Mouse (Mus musculus): ENCODE results near the gene Rab34. TPM values are rescaled to one million over a fixed set of nuclear protein-coding genes. Genes with fewer than 3 reads are reported as not detected.

Rab34 gene
- polyA plus RNA-seq, 1 experiment: 78.1 TPM

DNA sequence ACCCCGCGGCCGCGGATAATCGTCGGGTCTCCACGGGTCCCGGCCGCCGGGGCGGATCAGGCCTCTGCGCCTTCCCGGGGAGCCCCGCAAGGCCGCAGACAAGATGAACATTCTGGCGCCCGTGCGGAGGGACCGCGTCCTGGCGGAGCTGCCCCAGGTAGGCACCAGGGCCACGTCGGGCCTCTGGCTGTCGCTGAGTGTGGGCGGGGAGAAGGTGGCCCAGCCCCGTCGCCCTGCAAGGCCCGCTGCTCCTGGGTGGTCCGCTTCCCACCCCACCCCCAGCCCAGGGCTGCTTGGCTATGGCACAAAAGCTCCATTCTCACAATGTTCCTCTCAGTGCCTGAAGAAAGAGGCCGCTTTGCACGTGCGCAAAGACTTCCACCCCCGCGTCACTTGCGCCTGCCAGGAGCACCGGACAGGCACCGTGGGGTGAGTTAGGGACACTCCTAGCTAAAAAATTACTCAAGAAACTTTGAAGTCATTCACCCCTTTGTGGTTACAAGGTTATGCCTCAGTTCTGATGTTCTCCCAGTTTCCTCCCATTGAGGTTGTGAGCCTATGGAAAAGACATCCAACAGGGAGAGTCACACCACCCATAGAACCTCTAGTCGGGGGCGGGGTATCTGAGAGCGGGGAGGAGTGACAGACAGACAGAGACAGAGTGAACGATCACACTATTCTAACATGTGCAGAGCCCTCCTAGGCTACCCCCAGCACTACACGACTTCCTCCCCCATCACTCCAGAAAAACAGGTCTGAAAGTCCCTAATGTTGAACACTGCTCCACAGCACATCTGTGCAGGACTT is 1.2 kb downstream of the Rab34 start:
- DNase-seq: peak; percentile 85
- TF ChIP-seq CTCF (conservative IDR thresholded peaks at IDR 0.05; ENCODE audit: insufficient read depth, insufficient read length, low read depth, low read length) (no peak), POLR2A (IDR thresholded peaks at IDR 0.05; ENCODE audit: low read depth, low read length) (peak; percentile 8)

GRCm38 (mm10) chr11:78190041-78190440 is 1.8 kb downstream of the Rab34 start:
- H3K27ac ChIP-seq (ENCODE audit: insufficient read depth, low read depth, low read length): peak overlapping the region; percentile 90
- peaks cover 16% of the 10 kb centered on the region for H3K4me1 ChIP-seq (ENCODE audit: control insufficient read depth, insufficient read depth, low read length)
- H3K36me3 ChIP-seq (ENCODE audit: control insufficient read depth, insufficient read depth, low read length): no peaks in the 10 kb centered on the region
- peak; percentile 92 for DNase-seq
- H3K4me3 ChIP-seq (ENCODE audit: insufficient read depth, low read depth, low read length): peak overlapping the region; percentile 87
- TF ChIP-seq CTCF (conservative IDR thresholded peaks at IDR 0.05; ENCODE audit: insufficient read depth, insufficient read length, low read depth, low read length) (no peak), POLR2A (IDR thresholded peaks at IDR 0.05; ENCODE audit: low read depth, low read length) (no peak)
- WGBS: 32% methylated on average over 6 of the region's 6 CpGs
- no peaks in the 10 kb centered on the region for H3K27me3 ChIP-seq (replicated peaks; ENCODE audit: control insufficient read depth, insufficient read depth, low read length)

More for the DNA sequence above, 1.2 kb downstream of the Rab34 start:
- Histone ChIP-seq H3K4me3 (ENCODE audit: insufficient read depth, low read depth, low read length) (peak overlapping the region; percentile 87), H3K36me3 (ENCODE audit: control insufficient read depth, insufficient read depth, low read length) (no peaks in the 10 kb centered on the region), H3K27me3 (replicated peaks; ENCODE audit: control insufficient read depth, insufficient read depth, low read length) (no peaks in the 10 kb centered on the region), H3K4me1 (ENCODE audit: control insufficient read depth, insufficient read depth, low read length) (peaks cover 13% of the 10 kb centered on the region), H3K27ac (ENCODE audit: insufficient read depth, low read depth, low read length) (peak overlapping the region; percentile 90)
- 1% methylated on average over 42 of the region's 42 CpGs for WGBS

DNA sequence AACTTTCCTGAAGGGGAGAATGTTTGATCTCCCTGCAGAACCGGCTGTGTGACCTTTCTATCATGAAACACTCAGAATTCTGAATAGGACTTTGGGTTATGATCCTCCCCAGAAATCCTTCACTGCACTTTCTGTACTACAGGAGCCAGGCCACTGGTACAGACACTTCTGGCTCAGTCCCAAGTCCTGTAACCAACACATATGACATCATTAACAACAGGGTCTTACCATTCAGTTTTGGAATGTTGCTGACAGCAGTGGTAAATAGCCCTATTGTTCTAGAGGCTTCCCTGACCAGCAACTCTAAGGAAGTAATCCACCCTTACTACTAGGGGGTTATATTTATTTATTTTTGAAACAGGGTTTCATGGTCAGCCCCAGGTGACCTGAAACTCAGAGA is 4.9 kb downstream of the Rab34 start, which contains the start of gene Proca1:
TSS of gene Proca1 (plus strand) at position 280 of the 400 bp plus-strand sequence.
- Histone ChIP-seq H3K4me1 (ENCODE audit: control insufficient read depth, insufficient read depth, low read length) (peaks cover 16% of the 10 kb centered on the region), H3K27me3 (replicated peaks; ENCODE audit: control insufficient read depth, insufficient read depth, low read length) (no peaks in the 10 kb centered on the region), H3K4me3 (ENCODE audit: insufficient read depth, low read depth, low read length) (no peak within 1 kb of the TSS), H3K27ac (ENCODE audit: insufficient read depth, low read depth, low read length) (no peak within 1 kb of the TSS), H3K36me3 (ENCODE audit: control insufficient read depth, insufficient read depth, low read length) (no peaks in the 10 kb centered on the region)
- TF ChIP-seq POLR2A (IDR thresholded peaks at IDR 0.05; ENCODE audit: low read depth, low read length) (no peak), CTCF (conservative IDR thresholded peaks at IDR 0.05; ENCODE audit: insufficient read depth, insufficient read length, low read depth, low read length) (no peak)
- whole genome bisulfite sequencing: 50% methylated on average over 1 of the region's 1 CpGs
- no peak for DNase-seq

DNA sequence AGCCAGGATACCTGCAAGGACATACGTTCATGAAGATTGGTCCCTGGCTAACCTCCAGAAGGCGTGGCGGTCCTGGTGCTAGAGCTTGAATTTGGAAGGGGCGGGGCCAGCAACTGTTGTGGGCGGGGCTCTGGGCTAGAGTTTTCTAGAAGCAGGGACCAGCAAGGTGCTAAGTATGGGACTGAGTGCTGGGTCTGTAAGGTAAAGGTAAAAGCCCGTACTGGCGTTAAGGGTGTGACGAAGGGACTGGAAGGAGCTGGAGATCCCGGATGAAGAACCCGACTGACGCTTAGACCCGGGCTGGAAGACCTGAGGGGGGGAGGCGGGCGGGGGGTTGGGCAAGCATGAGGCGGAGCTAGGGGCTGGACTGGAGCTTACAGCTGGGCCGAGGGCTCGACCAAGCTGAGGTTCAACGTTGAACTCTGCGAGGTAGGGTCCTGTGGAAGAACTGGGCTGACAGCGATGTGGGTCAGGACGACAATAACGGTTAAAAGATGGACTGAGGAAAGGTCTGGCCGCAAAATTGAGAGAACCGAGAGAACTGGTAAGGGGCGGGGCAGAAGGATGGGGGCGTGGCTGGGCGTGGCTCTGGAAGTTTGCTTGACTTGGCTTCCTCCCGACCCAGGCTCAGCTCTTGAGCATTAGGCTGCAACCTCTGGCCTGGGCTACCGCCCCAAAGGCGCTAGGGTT is 6.3 kb downstream of the Rab34 start:
- H3K27ac ChIP-seq (ENCODE audit: insufficient read depth, low read depth, low read length): peak overlapping the region; percentile 54; the same call in 1 of the 2 replicates
- peaks cover 14% of the 10 kb centered on the region for H3K4me1 ChIP-seq (ENCODE audit: control insufficient read depth, insufficient read depth, low read length)
- TF ChIP-seq CTCF (conservative IDR thresholded peaks at IDR 0.05; ENCODE audit: insufficient read depth, insufficient read length, low read depth, low read length): no peak
- TF ChIP-seq POLR2A (IDR thresholded peaks at IDR 0.05; ENCODE audit: low read depth, low read length): peak; percentile 36
- WGBS: 3% methylated on average over 30 of the region's 30 CpGs
- DNase-seq: peak; percentile 88
- H3K4me3 ChIP-seq (ENCODE audit: insufficient read depth, low read depth, low read length): peak overlapping the region; percentile 72
- no peaks in the 10 kb centered on the region for H3K27me3 ChIP-seq (replicated peaks; ENCODE audit: control insufficient read depth, insufficient read depth, low read length)
- no peaks in the 10 kb centered on the region for H3K36me3 ChIP-seq (ENCODE audit: control insufficient read depth, insufficient read depth, low read length)

- H3K36me3 ChIP-seq (ENCODE audit: control insufficient read depth, insufficient read depth, low read length): no peaks in the 10 kb centered on the region
- TF ChIP-seq POLR2A (IDR thresholded peaks at IDR 0.05; ENCODE audit: low read depth, low read length) (no peak), CTCF (conservative IDR thresholded peaks at IDR 0.05; ENCODE audit: insufficient read depth, insufficient read length, low read depth, low read length) (no peak)
- H3K4me3 ChIP-seq (ENCODE audit: insufficient read depth, low read depth, low read length): peak overlapping the region; percentile 72; the same call in 1 of the 2 replicates
- no peak overlapping the region; the same call in 1 of the 2 replicates for H3K27ac ChIP-seq (ENCODE audit: insufficient read depth, low read depth, low read length)
- DNase-seq: no peak
- peaks cover 9% of the 10 kb centered on the region for H3K4me1 ChIP-seq (ENCODE audit: control insufficient read depth, insufficient read depth, low read length)
- WGBS: 64% methylated on average over 23 of the region's 23 CpGs
- no peaks in the 10 kb centered on the region for H3K27me3 ChIP-seq (replicated peaks; ENCODE audit: control insufficient read depth, insufficient read depth, low read length)
Measured at GRCm38 (mm10) chr11:78195101-78195863, 7.1 kb downstream of the Rab34 start.

DNA sequence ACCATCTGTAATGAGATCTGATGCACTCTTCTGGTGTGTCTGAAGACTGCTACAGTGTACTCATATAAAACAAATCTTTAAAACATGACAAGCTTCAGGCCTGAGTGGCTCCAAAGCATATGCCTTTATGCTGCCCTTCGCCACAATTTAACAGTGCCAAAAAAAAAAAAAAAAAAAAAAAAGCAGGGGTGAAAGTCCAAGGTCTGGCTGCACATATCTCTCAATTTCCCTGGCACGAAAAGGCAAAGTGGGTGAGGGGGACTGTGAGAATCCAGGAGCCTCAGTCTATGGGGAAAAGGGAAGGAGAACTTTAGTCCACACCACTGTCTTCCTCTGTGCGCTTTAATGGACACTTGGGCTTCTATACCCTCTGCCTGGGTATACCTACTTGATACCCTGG is 14.1 kb downstream of the Rab34 start:
- Histone ChIP-seq H3K4me1 (ENCODE audit: control insufficient read depth, insufficient read depth, low read length) (peaks cover 7% of the 10 kb centered on the region; the same call in 1 of the 2 replicates), H3K27ac (ENCODE audit: insufficient read depth, low read depth, low read length) (no peak overlapping the region), H3K36me3 (ENCODE audit: control insufficient read depth, insufficient read depth, low read length) (peaks cover under 1% of the 10 kb centered on the region; the same call in 1 of the 2 replicates), H3K4me3 (ENCODE audit: insufficient read depth, low read depth, low read length) (no peak overlapping the region), H3K27me3 (replicated peaks; ENCODE audit: control insufficient read depth, insufficient read depth, low read length) (no peaks in the 10 kb centered on the region)
- WGBS: 61% methylated on average over 3 of the region's 3 CpGs
- DNase-seq: peak; percentile 49
- TF ChIP-seq CTCF (conservative IDR thresholded peaks at IDR 0.05; ENCODE audit: insufficient read depth, insufficient read length, low read depth, low read length) (no peak), POLR2A (IDR thresholded peaks at IDR 0.05; ENCODE audit: low read depth, low read length) (no peak)
